Mouse (Mus musculus): ENCODE measurements around the gene Trim39.

DNA sequence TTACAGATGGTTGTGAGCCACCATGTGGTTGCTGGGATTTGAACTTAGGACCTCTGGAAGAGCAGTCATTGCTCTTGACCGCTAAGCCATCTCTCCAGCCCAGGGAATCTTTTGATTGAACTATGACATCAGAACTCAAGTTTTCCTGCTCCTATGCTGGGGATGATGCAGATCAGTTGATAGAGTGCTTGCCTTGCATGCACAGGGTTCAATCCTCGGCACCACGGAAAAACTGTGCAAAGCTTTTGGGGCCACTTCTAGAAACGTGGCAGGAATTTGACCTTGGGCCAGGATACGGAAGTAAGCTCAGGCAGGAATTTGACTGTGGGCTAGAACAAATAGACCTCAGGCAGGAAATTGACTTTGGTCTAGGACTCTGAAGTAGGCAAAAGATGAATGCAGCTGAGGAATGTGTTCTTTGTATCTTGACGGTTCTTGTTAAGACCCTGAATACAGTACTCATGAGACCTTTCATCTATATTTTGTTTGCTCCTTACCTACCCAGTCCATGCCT is 18.9 kb downstream of the Trim39 start:
- TF ChIP-seq POLR2A (IDR thresholded peaks at IDR 0.05; ENCODE audit: borderline replicate concordance, control insufficient read depth, low read depth, low read length) (no peak), CTCF (IDR thresholded peaks at IDR 0.05; ENCODE audit: control insufficient read depth, insufficient read depth, low read length) (no peak)

All from bone marrow, adult 2 months (tissue).